Mouse (Mus musculus): ENCODE data around the gene Pomp. TPM values are rescaled to one million over a fixed set of nuclear protein-coding genes. Genes with fewer than 3 reads are reported as not detected.
"Not testable (repeated sequence)": the region's sequence is repeated elsewhere in the genome, so short reads cannot be mapped to it uniquely, and the experiment has no call there.

The Pomp gene
- polyA plus RNA-seq, 1 experiment from 2014 or later = 436 TPM

DNA sequence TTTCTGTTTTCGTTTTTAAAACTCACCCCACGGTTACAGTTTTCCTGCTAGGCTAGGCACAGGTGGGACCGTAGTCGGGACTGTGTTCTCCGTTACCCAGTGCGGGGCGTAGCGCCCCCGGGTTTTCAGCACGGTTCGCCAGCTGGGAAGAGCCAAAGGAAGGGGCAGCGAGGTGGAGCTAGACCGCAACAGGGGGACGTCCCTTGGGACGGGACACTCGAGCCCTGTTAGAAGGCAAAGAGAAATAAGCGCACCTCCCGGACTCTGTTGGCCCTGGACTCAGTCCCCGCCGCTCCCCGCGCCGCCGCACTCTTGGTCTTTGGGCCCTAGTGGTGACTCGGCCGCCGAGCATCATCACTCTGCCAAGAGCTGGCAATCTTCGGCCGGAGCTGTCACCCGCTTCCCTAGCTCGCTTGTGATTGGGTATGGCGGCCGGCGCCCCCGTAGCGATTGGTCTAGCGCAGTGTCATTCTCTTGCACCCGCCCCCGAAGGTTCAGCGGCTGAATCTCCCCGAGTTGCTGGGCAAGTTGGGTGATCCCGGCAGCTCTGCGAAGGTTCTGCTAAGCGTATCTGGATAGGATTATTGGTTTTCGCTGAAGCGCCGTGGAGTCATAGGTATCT is 34.3 kb downstream of the Pomp start, which contains the start of gene Slc46a3:
Gene Slc46a3 (minus strand): TSS at position 361 of the 622 bp plus-strand sequence.
- ATAC-seq (replicated peaks) = peak; percentile 98
- no peaks in the 10 kb centered on the region for H3K36me3 ChIP-seq (replicated peaks)
- peak within 1 kb of the TSS; percentile 90 for H3K4me2 ChIP-seq
- H3K27ac ChIP-seq = no peak within 1 kb of the TSS
- H3K27me3 ChIP-seq (replicated peaks) = peaks cover 9% of the 10 kb centered on the region; the same call in 1 of the 2 replicates
- under 1% methylated on average over 47 of the region's 47 CpGs for WGBS
- peak within 1 kb of the TSS; percentile 54 for H3K9ac ChIP-seq
- peaks cover 14% of the 10 kb centered on the region for H3K4me1 ChIP-seq
- peak within 1 kb of the TSS; percentile 65 for H3K4me3 ChIP-seq
- no peaks in the 10 kb centered on the region for H3K9me3 ChIP-seq

DNA sequence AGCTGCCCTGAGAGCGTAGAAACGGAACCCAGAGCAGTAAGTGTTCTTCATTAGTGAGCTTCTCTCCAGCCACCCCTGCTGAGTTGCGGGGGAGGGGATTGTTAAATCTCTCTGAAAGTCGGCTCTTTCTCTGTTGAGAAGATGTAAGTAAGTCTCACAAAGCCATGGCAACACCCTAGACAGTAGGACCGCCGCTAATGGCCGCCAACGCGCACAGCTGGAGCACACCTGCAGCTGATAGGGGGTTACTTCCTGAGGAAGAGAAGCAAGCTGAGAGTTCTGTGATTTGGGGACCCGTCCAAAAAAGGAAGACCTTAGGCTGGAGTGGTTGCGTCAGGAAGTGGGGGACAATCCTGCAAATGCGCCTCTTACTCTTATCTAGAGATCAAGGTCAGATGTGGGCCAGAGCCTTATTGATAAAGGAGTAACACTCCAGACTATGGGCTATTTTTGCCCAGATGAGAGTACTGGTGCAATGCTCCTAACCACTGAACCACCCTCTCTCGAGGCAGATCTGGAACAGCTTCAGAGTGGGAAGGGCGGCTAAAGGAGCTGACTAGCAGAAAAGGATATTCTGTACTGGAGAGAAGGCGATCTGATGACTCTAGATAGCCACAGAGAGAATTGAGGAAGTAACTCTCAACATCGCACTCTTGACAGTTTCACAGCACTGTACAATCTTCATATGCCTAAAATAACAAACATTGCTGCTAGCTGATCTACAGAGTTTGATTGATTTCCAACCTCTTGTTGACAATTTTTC is 35.4 kb downstream of the Pomp start:
- Histone ChIP-seq H3K9me3 (no peaks in the 10 kb centered on the region), H3K4me3 (peak overlapping the region; percentile 65), H3K4me2 (peak overlapping the region; percentile 90), H3K4me1 (peaks cover 14% of the 10 kb centered on the region), H3K36me3 (replicated peaks) (no peaks in the 10 kb centered on the region), H3K27ac (no peak overlapping the region), H3K27me3 (replicated peaks) (peaks cover 9% of the 10 kb centered on the region; the same call in 1 of the 2 replicates), H3K9ac (no peak overlapping the region)
- no peak for ATAC-seq (replicated peaks)
- 23% methylated on average over 16 of the region's 16 CpGs for WGBS

DNA sequence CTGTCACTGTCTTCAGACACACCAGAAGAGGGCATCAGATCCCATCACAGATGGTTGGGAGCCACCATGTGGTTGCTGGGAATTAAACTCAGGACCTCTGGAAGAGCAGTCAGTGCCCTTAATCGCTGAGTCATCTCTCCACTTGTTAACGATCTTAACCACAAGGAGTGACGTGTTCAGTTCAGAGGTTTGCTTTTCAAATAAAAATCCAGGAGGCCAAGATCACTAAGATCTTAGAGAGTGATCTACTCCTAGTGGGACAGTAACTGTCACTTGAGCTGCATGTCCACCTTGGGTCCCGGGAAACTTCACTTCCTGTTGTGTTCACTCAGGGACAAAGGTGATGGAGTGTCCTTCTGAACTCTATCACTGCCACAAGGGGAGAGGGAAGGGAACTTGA is 36.2 kb downstream of the Pomp start:
- H3K4me2 ChIP-seq; ATAC-seq (replicated peaks); H3K9me3 ChIP-seq; H3K4me3 ChIP-seq; H3K27me3 ChIP-seq (replicated peaks); H3K9ac ChIP-seq; H3K36me3 ChIP-seq (replicated peaks); H3K27ac ChIP-seq: not testable (repeated sequence)
- 85% methylated on average over 4 of the region's 4 CpGs for WGBS
- H3K4me1 ChIP-seq = peaks cover 14% of the 10 kb centered on the region

DNA sequence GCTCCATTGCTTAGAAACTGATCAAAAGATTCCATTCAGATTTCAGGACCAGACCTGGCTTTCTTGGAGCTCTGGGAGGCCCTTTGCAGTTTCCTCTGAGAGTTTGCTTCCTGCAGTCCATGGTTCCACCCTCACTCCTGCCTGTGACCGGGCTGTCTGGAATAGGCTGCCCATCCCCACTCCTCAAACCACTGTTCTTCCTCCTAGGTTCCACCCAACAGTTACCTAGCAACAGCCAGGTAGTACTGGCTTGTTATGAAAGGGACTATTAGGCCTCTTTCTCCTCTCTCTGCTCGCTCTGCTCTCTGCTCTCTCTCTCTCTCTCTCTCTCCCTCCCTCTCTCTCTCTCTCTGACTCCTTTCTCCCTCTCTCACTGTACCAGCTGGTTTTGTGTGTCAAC is 38.0 kb downstream of the Pomp start:
- no peak overlapping the region for H3K4me3 ChIP-seq
- no peak for ATAC-seq (replicated peaks)
- no peaks in the 10 kb centered on the region for H3K36me3 ChIP-seq (replicated peaks)
- no peaks in the 10 kb centered on the region for H3K9me3 ChIP-seq
- no peak overlapping the region for H3K27ac ChIP-seq
- WGBS = 67% methylated on average over 2 of the region's 2 CpGs
- peaks cover 12% of the 10 kb centered on the region for H3K4me1 ChIP-seq
- H3K9ac ChIP-seq = no peak overlapping the region
- peaks cover 1% of the 10 kb centered on the region; the same call in 1 of the 2 replicates for H3K27me3 ChIP-seq (replicated peaks)
- no peak overlapping the region for H3K4me2 ChIP-seq

DNA sequence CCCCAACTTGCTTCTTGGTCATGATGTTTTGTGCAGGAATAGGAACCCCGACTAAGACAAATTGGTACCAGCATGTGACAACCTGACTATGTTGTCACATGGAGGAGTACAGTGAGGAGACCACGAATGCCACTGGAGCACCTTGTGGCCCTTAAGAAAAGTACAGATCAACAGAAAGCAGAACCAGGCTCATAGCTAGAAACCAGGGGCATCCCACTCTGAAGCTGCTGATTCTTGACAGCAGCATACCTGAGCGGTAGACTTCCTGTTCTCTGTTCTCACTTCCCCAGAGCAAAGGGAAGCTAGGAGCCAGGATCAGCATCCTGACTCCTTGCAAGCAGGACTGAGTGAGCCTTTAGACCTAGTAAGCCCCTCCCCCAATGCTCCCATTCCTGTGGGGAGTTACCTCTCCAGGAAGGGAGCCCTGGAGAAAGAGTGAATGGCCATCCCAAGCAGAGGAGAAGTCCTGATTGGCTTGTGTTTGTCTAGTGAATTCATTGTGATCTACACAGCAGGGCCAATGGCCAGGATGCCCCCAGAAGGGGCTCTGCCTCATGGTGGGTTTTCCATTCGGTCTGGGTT is 38.8 kb downstream of the Pomp start:
- H3K4me3 ChIP-seq = no peak overlapping the region
- no peaks in the 10 kb centered on the region for H3K36me3 ChIP-seq (replicated peaks)
- no peak overlapping the region for H3K9ac ChIP-seq
- WGBS = 63% methylated on average over 4 of the region's 4 CpGs
- peaks cover 10% of the 10 kb centered on the region for H3K4me1 ChIP-seq
- H3K4me2 ChIP-seq = no peak overlapping the region
- no peak overlapping the region for H3K27ac ChIP-seq
- no peaks in the 10 kb centered on the region for H3K9me3 ChIP-seq
- no peaks in the 10 kb centered on the region; the same call in 1 of the 2 replicates for H3K27me3 ChIP-seq (replicated peaks)
- no peak for ATAC-seq (replicated peaks)

DNA sequence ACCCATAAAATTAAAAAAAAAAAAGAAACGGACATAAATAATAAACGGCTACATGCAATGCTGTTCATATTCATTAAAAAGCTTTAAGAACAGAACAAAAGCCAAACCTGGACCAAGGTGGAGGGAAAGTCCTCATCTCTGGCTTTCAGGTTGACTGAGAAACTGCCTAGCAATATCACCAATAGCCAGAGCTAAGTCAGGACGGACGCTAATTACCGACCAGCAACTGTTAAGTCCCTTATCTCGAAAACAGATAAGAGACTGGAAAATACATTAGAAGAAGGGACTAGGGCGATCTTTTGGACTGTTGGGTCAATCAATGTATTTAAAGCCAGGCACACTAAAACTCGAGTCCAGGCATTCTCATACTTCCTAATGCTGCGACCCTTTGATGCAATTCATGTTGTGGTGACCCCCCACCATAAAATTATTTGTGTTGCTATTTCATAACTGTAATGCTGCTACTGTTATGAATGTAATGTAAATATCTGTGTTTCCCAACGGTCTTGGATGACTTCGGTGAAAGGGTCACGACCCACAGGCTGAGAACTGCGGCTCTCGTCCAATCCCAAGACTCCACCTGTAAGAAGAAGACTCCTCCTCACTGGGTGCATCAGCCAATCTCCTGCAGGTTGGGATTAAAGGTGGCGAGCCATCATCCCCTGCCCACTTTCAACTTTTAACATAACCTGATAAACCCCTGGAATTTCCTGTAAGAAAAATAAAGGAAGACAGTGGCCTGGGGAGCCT is 41.9 kb downstream of the Pomp start:
- H3K4me2 ChIP-seq = no peak overlapping the region
- 90% methylated on average over 15 of the region's 15 CpGs for WGBS
- H3K27ac ChIP-seq = no peak overlapping the region
- no peaks in the 10 kb centered on the region for H3K9me3 ChIP-seq
- no peaks in the 10 kb centered on the region for H3K4me1 ChIP-seq
- no peak for ATAC-seq (replicated peaks)
- H3K27me3 ChIP-seq (replicated peaks) = no peaks in the 10 kb centered on the region
- H3K9ac ChIP-seq = no peak overlapping the region
- H3K36me3 ChIP-seq (replicated peaks) = no peaks in the 10 kb centered on the region
- H3K4me3 ChIP-seq = no peak overlapping the region

DNA sequence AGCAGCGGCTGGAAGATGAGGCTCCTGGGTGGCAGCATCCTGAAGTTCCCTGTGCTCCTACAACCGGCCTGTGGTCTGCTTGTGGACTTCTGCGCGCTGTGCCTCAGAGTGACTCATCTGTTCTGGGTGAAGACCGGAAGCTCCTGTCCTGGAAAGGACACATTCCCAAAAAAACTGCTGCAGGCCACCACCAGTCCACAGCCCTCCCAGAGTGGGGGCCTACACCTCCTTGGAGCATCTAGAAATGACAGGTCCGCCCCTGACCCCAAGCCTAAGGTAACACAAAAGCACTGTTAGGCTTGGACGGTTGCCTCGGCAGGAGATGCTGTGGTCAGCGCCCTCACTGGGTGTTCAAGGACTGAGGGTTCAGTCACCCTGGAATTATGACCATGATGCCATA is 42.9 kb downstream of the Pomp start:
- no peaks in the 10 kb centered on the region for H3K4me1 ChIP-seq
- no peak overlapping the region for H3K4me3 ChIP-seq
- ATAC-seq (replicated peaks) = no peak
- WGBS = 80% methylated on average over 9 of the region's 9 CpGs
- no peaks in the 10 kb centered on the region for H3K36me3 ChIP-seq (replicated peaks)
- H3K27ac ChIP-seq = no peak overlapping the region
- H3K27me3 ChIP-seq (replicated peaks) = no peaks in the 10 kb centered on the region
- no peaks in the 10 kb centered on the region for H3K9me3 ChIP-seq
- H3K9ac ChIP-seq = no peak overlapping the region
- no peak overlapping the region for H3K4me2 ChIP-seq

DNA sequence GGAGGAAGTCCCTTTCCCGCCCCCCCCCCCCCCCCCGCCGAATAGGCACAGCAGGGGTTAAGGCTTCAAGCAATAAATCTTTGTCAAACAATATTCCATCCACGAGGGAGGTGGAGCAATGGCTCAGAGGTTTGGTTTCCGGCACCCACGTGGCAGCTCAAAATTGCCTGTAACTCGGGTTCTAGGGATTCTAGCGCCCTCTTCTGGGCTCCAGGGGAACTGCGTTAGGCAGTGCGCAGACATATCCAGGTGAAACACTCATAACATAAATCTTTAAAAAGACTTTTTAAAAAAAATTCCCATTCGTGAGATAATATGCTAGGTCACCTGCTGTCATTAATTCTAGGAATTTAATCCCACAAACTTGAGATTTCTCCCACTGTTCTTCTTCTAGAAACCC is 46.9 kb downstream of the Pomp start:
- 60% methylated on average over 11 of the region's 11 CpGs for WGBS
- Histone ChIP-seq H3K9me3 (no peaks in the 10 kb centered on the region), H3K4me3 (no peak overlapping the region), H3K4me2 (no peak overlapping the region), H3K27me3 (replicated peaks) (no peaks in the 10 kb centered on the region), H3K4me1 (no peaks in the 10 kb centered on the region), H3K9ac (no peak overlapping the region), H3K36me3 (replicated peaks) (no peaks in the 10 kb centered on the region), H3K27ac (no peak overlapping the region)
- no peak for ATAC-seq (replicated peaks)

DNA sequence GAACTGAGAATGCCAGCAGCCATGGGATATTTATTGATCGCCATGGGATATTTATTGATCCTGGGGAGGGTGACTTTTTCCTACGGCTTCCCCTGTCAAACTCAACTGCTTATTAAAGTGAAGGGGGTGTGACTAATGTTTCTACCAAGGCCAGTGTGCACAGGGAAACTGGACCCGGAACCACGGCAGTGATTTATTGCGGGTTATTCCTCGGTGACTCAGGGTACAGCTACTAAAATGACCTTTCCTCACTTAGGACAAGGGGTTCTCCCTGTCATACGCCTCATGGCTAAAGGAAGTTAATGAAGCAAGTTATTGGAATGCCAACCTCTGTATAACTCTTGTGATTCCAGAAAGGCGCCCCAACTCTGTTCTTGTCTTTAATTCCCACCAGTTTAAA is 47.6 kb downstream of the Pomp start:
- Histone ChIP-seq H3K4me2 (no peak overlapping the region), H3K27me3 (replicated peaks) (no peaks in the 10 kb centered on the region), H3K27ac (no peak overlapping the region), H3K4me1 (no peaks in the 10 kb centered on the region), H3K36me3 (replicated peaks) (no peaks in the 10 kb centered on the region), H3K9me3 (no peaks in the 10 kb centered on the region), H3K4me3 (no peak overlapping the region), H3K9ac (no peak overlapping the region)
- no peak for ATAC-seq (replicated peaks)
- 94% methylated on average over 8 of the region's 8 CpGs for WGBS

DNA sequence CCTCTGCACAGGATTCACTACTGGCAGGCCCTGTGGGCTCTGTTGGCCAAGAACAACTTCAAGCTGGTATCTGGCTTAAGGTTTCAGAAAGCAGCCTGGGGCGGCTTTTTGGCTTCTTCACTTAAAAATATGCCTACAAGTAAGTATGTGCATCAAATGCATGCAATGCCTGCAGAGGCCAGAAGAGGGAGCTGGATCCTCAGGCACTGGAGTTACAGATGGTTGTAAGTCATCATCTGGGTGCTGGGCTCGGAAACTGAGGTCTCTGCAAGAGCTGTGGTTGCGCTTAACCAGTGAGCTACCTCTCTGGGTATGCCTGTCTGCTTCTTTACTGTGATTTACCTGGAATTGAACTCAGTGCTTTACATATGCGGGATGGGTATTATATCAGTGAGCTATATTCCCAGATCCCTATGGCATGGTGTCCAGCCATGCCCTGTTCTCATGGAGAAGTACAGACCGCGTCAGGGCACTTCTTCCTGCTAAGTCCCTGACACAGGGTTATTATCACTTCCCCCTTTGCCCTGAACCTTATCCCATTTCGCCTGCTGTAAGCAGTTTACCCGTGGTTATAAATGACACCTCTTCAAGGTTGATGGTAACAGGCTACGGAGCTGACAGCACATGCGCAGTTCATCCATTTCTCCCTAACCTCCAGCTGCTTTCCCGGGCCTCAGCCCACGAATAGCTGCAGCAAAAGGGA is 50.7 kb downstream of the Pomp start:
- no peaks in the 10 kb centered on the region for H3K9me3 ChIP-seq
- no peak for ATAC-seq (replicated peaks)
- no peaks in the 10 kb centered on the region for H3K36me3 ChIP-seq (replicated peaks)
- H3K27me3 ChIP-seq (replicated peaks) = no peaks in the 10 kb centered on the region
- no peak overlapping the region for H3K4me3 ChIP-seq
- H3K9ac ChIP-seq = no peak overlapping the region
- 89% methylated on average over 12 of the region's 12 CpGs for WGBS
- no peak overlapping the region for H3K4me2 ChIP-seq
- no peak overlapping the region for H3K27ac ChIP-seq
- no peaks in the 10 kb centered on the region for H3K4me1 ChIP-seq

DNA sequence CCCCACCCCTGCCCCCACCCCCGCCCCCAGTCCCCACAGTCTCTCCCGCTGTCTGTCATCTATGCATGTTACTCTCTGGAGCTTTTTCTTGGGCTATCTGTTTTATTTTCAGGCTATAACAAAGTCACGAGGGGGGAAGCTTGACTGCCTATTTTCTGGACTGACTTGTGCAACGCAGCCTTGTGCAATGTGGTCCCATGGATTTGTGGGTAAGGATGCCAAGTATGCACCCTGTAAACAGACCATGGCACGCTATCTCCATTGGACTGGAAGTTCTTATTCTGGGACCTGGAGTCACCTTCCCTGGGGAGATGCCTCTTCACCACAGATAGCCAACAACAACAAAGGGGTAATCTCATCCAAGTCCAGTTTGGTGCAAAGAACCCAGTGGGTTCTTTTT is 51.5 kb downstream of the Pomp start:
- no peak overlapping the region for H3K9ac ChIP-seq
- H3K36me3 ChIP-seq (replicated peaks) = no peaks in the 10 kb centered on the region
- H3K4me3 ChIP-seq = no peak overlapping the region
- no peaks in the 10 kb centered on the region for H3K4me1 ChIP-seq
- H3K27me3 ChIP-seq (replicated peaks) = no peaks in the 10 kb centered on the region
- no peak overlapping the region for H3K4me2 ChIP-seq
- no peaks in the 10 kb centered on the region for H3K9me3 ChIP-seq
- H3K27ac ChIP-seq = no peak overlapping the region
- no peak for ATAC-seq (replicated peaks)
- WGBS = 76% methylated on average over 5 of the region's 5 CpGs

Data from midbrain, embryonic 15.5 days (tissue).